Mouse (Mus musculus) forebrain, embryonic 10.5 days (tissue): ENCODE measurements around the gene Ube2l6. TPM values are rescaled to one million over a fixed set of nuclear protein-coding genes. Genes with fewer than 3 reads are reported as not detected.

ENCODE experiments used
- DNase-seq: peaks from one replicate; pipeline ENCODE4 v3.0.0-alpha.2; 2017; ENCODE audit warnings: low spot score; ENCODE audit errors: extremely low spot score
- H3K27ac ChIP-seq: fragments of 300-500 bp; sonication (generic); 2 replicates; pipeline ENCODE4 v1.5.1; 2016; ENCODE audit warnings: mild to moderate bottlenecking
- H3K27me3 ChIP-seq: fragments of 300-500 bp; sonication (generic); 2 replicates; pipeline ENCODE4 v1.6.1; 2016; ENCODE audit warnings: mild to moderate bottlenecking; ENCODE audit not compliant: poor library complexity, severe bottlenecking
- H3K36me3 ChIP-seq: fragments of 300-500 bp; sonication (generic); replicated peaks from 2 replicates; pipeline ENCODE4 v1.6.1; 2016; ENCODE audit warnings: mild to moderate bottlenecking, moderate library complexity
- H3K4me1 ChIP-seq: fragments of 300-500 bp; sonication (generic); 2 replicates; pipeline ENCODE4 v1.6.1; 2016
- H3K4me3 ChIP-seq: fragments of 300-500 bp; sonication (generic); 2 replicates; pipeline ENCODE4 v1.5.1; 2016; ENCODE audit warnings: mild to moderate bottlenecking, moderate library complexity
- H3K9me3 ChIP-seq: fragments of 300-500 bp; sonication (generic); 2 replicates; pipeline ENCODE4 v1.6.1; 2016; ENCODE audit warnings: mild to moderate bottlenecking, moderate library complexity
- WGBS: fragments of 180-500 bp; shearing (Covaris S2); methylation state at CpG from one replicate; pipeline ENCODE4 v1.1.7; 2016; 5-methylcytosine and 5-hydroxymethylcytosine counted together
- polyA plus RNA-seq: library from polyadenylated mRNA; unstranded; fragments of >200 nt; fragmentation: Nextera tagmentation; extraction: Ambion mirVana; gene quantifications from 2 replicates; pipeline ENCODE4 v1.2.1, GENCODE M21; 2016

The Ube2l6 gene
- polyA plus RNA-seq, 1 experiment from 2014 or later, result 33.1 TPM

- Histone ChIP-seq H3K36me3 (0 out of 2 replicates have a peak, but pooled peaks cover 3% of the 10 kb centered on the region), H3K9me3 (no peaks in the 10 kb centered on the region), H3K27ac (peak overlapping the region; percentile 89), H3K4me1 (peaks cover 35% of the 10 kb centered on the region), H3K4me3 (peak overlapping the region; percentile 47), H3K27me3 (no peaks in the 10 kb centered on the region)
- under 1% methylated on average over 14 of the region's 15 CpGs for WGBS
- peak; percentile 79 for DNase-seq
Measured at GRCm38 (mm10) chr2:84774751-84775150, 23.9 kb upstream of the Ube2l6 start.

GRCm38 (mm10) chr2:84775241-84775640 lies 23.4 kb upstream of the Ube2l6 start, which contains the start of gene Serping1:
Gene Serping1, minus strand, starts transcription at chr2:84775444.
- DNase-seq, result peak; percentile 23
- Histone ChIP-seq H3K4me1 (peaks cover 35% of the 10 kb centered on the region), H3K36me3 (no peaks in the 10 kb centered on the region), H3K27ac (peak within 1 kb of the TSS; percentile 89), H3K9me3 (no peaks in the 10 kb centered on the region), H3K4me3 (peak within 1 kb of the TSS; percentile 47), H3K27me3 (no peaks in the 10 kb centered on the region)
- 68% methylated on average over 9 of the region's 9 CpGs for WGBS

- Histone ChIP-seq H3K4me3 (no peak overlapping the region), H3K27me3 (no peaks in the 10 kb centered on the region), H3K27ac (peak overlapping the region; percentile 89), H3K4me1 (peaks cover 35% of the 10 kb centered on the region), H3K36me3 (no peaks in the 10 kb centered on the region), H3K9me3 (no peaks in the 10 kb centered on the region)
- WGBS, result 86% methylated on average over 6 of the region's 6 CpGs
- no peak for DNase-seq
Measured at GRCm38 (mm10) chr2:84775665-84776064, 23.0 kb upstream of the Ube2l6 start.

GRCm38 (mm10) chr2:84777706-84778105 lies 20.9 kb upstream of the Ube2l6 start:
- DNase-seq, result no peak
- no peaks in the 10 kb centered on the region for H3K36me3 ChIP-seq
- H3K27ac ChIP-seq, result 0 out of 2 replicates have a peak overlapping the region, but pooled peaks have one; percentile 11
- no peaks in the 10 kb centered on the region for H3K9me3 ChIP-seq
- WGBS, result 43% methylated on average over 3 of the region's 3 CpGs
- no peak overlapping the region for H3K4me3 ChIP-seq
- peaks cover 35% of the 10 kb centered on the region for H3K4me1 ChIP-seq
- H3K27me3 ChIP-seq, result no peaks in the 10 kb centered on the region

GRCm38 (mm10) chr2:84779210-84779609 lies 19.4 kb upstream of the Ube2l6 start:
- Histone ChIP-seq H3K27me3 (no peaks in the 10 kb centered on the region), H3K4me3 (no peak overlapping the region), H3K27ac (no peak overlapping the region), H3K9me3 (no peaks in the 10 kb centered on the region), H3K36me3 (no peaks in the 10 kb centered on the region), H3K4me1 (peaks cover 21% of the 10 kb centered on the region)
- whole genome bisulfite sequencing, result 66% methylated on average over 6 of the region's 6 CpGs
- no peak for DNase-seq

GRCm38 (mm10) chr2:84783315-84783714 lies 15.3 kb upstream of the Ube2l6 start:
- 84% methylated on average over 1 of the region's 1 CpGs for WGBS
- DNase-seq, result no peak
- Histone ChIP-seq H3K36me3 (no peaks in the 10 kb centered on the region), H3K4me1 (peaks cover 4% of the 10 kb centered on the region; the same call in 1 of the 2 replicates), H3K27me3 (no peaks in the 10 kb centered on the region), H3K9me3 (no peaks in the 10 kb centered on the region), H3K27ac (no peak overlapping the region), H3K4me3 (no peak overlapping the region)

GRCm38 (mm10) chr2:84783840-84784566 lies 14.6 kb upstream of the Ube2l6 start:
- no peaks in the 10 kb centered on the region for H3K36me3 ChIP-seq
- no peaks in the 10 kb centered on the region for H3K27me3 ChIP-seq
- H3K4me1 ChIP-seq, result peaks cover 4% of the 10 kb centered on the region; the same call in 1 of the 2 replicates
- WGBS, result 91% methylated on average over 3 of the region's 3 CpGs
- no peaks in the 10 kb centered on the region for H3K9me3 ChIP-seq
- no peak overlapping the region for H3K4me3 ChIP-seq
- H3K27ac ChIP-seq, result no peak overlapping the region
- DNase-seq, result no peak

GRCm38 (mm10) chr2:84788316-84788715 lies 10.3 kb upstream of the Ube2l6 start:
- H3K9me3 ChIP-seq, result no peaks in the 10 kb centered on the region
- H3K36me3 ChIP-seq, result no peaks in the 10 kb centered on the region
- H3K4me3 ChIP-seq, result no peak overlapping the region
- no peak overlapping the region for H3K27ac ChIP-seq
- H3K27me3 ChIP-seq, result 0 out of 2 replicates have a peak, but pooled peaks cover 10% of the 10 kb centered on the region
- 87% methylated on average over 3 of the region's 3 CpGs for WGBS
- DNase-seq, result no peak
- H3K4me1 ChIP-seq, result peaks cover 13% of the 10 kb centered on the region; the same call in 1 of the 2 replicates

GRCm38 (mm10) chr2:84790418-84790817 lies 8.2 kb upstream of the Ube2l6 start:
- Histone ChIP-seq H3K4me3 (no peak overlapping the region), H3K27me3 (0 out of 2 replicates have a peak, but pooled peaks cover 10% of the 10 kb centered on the region), H3K9me3 (peaks cover 14% of the 10 kb centered on the region), H3K27ac (no peak overlapping the region), H3K4me1 (peaks cover 13% of the 10 kb centered on the region; the same call in 1 of the 2 replicates), H3K36me3 (no peaks in the 10 kb centered on the region)
- WGBS, result 57% methylated on average over 9 of the region's 9 CpGs
- no peak for DNase-seq

GRCm38 (mm10) chr2:84792516-84792915 lies 6.1 kb upstream of the Ube2l6 start:
- H3K4me3 ChIP-seq, result no peak overlapping the region
- peaks cover 8% of the 10 kb centered on the region; the same call in 1 of the 2 replicates for H3K4me1 ChIP-seq
- H3K27me3 ChIP-seq, result 0 out of 2 replicates have a peak, but pooled peaks cover 10% of the 10 kb centered on the region
- 94% methylated on average over 3 of the region's 3 CpGs for WGBS
- DNase-seq, result no peak
- H3K27ac ChIP-seq, result no peak overlapping the region
- H3K9me3 ChIP-seq, result peaks cover 18% of the 10 kb centered on the region
- H3K36me3 ChIP-seq, result no peaks in the 10 kb centered on the region

- Histone ChIP-seq H3K4me3 (no peak overlapping the region), H3K4me1 (peaks cover 13% of the 10 kb centered on the region), H3K27me3 (0 out of 2 replicates have a peak, but pooled peaks cover 10% of the 10 kb centered on the region), H3K36me3 (no peaks in the 10 kb centered on the region), H3K27ac (no peak overlapping the region), H3K9me3 (peaks cover 18% of the 10 kb centered on the region)
- 84% methylated on average over 3 of the region's 3 CpGs for WGBS
- no peak for DNase-seq
Measured at GRCm38 (mm10) chr2:84793154-84793553, 5.5 kb upstream of the Ube2l6 start.

GRCm38 (mm10) chr2:84793871-84794270 lies 4.8 kb upstream of the Ube2l6 start:
- WGBS, result 86% methylated on average over 3 of the region's 3 CpGs
- Histone ChIP-seq H3K4me3 (no peak overlapping the region), H3K9me3 (peaks cover 18% of the 10 kb centered on the region), H3K27ac (no peak overlapping the region), H3K4me1 (peaks cover 20% of the 10 kb centered on the region), H3K36me3 (no peaks in the 10 kb centered on the region), H3K27me3 (0 out of 2 replicates have a peak, but pooled peaks cover 10% of the 10 kb centered on the region)
- DNase-seq, result no peak

GRCm38 (mm10) chr2:84797833-84798492 lies 665 bp upstream of the Ube2l6 start:
- 10% methylated on average over 13 of the region's 13 CpGs for WGBS
- peaks cover 20% of the 10 kb centered on the region for H3K4me1 ChIP-seq
- H3K36me3 ChIP-seq, result no peaks in the 10 kb centered on the region
- H3K27me3 ChIP-seq, result no peaks in the 10 kb centered on the region
- peak; percentile 85 for DNase-seq
- peak overlapping the region; percentile 84 for H3K27ac ChIP-seq
- H3K9me3 ChIP-seq, result peaks cover 18% of the 10 kb centered on the region
- H3K4me3 ChIP-seq, result peak overlapping the region; percentile 67
